Mouse (Mus musculus) spleen, adult 2 months (tissue): ENCODE measurements around the gene Med29.

Source experiments
- CTCF ChIP-seq: fragments of 200-500 bp; IDR thresholded peaks from 2 replicates; pipeline ENCODE4 v1.5.1; 2011; ENCODE audit warnings: mild to moderate bottlenecking, inconsistent platforms; ENCODE audit not compliant: insufficient read depth, insufficient read length, insufficient replicate concordance; ENCODE audit errors: extremely low read depth
- POLR2A ChIP-seq: fragments of 200-500 bp; IDR thresholded peaks from 2 replicates; pipeline ENCODE4 v1.6.1; 2011; ENCODE audit warnings: low read depth, low read length, inconsistent platforms

GRCm38 (mm10) chr7:28385196-28385595 lies 7.3 kb downstream of the Med29 start:
- TF ChIP-seq POLR2A: no peak
- TF ChIP-seq CTCF: no peak
